Mouse (Mus musculus) Muller cell, postnatal 12 days (primary cell): ENCODE measurements at regions not wholly inside any gene's neighbourhood (a gene's known extent, or its start where the extent isn't known, plus 50 kb on each side); places are given as distances from the start of the nearest gene placed in this dataset.

Experiments
- DNase-seq: peaks from one replicate; pipeline ENCODE4 v3.0.0-alpha.2; 2015; ENCODE audit errors: inconsistent ontology term

DNA sequence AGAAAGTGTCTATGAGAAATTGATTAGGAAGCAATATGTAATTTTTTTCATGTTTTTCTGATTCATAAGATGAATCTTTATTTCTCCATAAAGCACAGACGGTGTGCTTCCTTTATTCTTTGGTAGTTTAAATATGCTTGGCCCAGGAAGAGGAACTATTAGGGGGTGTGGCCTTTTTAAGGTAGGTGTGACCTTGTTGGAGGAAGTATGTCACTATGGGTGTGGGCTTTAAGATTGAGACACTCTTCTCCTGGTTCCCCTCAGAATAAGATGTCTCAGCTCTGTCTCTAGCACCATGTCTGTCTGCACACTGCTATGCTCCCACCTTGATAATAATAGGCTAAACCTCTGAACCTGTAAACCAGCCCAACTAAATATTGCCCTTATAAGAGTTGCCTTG is 54.8 kb upstream of the Ccdc88a start:
- DNase-seq = no peak

DNA sequence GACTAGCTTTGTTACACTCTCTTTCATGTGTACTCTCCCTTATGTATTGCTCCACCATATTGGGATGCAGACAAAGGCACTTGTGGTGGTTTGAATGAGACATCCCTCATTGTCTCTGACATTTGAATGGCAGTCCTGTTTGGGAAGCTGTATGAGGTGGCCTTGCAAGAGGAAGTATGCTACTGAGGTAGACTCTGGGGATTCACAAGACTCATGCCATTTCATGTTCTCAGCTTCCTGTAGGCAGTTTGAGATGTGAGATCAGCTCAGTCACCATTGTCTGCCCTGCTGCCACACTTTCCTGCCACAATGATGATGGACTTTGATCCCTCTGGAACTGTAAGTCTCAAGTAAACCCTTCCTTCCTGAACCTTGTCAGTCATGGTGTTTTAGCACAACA is 62.9 kb upstream of the Ccdc88a start:
- DNase-seq = no peak

DNA sequence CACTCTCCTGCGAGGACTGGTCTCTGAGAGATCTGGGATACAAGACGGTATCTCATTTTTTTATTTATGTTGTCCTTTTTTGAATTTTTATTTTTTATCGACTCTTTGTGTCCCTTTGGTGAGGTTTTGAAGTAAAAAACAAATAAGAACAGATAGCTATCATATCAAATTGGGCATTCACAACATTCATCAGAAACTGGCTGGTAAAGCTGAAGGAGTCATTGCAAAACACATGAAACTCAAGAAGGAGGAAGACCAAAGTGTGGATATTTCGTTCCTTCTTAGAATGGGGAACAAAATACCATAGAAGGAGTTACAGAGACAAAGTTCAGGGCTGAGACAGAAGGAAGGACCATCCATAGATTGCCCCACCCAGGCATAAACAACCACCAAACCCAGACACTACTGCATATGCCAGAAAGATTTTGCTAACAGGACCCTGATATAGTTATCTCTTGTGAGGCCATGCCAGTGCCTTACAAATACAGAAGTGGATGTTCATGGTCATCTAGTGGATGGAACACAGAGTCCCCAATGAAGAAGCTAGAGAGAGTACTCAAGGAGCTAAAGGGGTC is 60.9 kb upstream of the Cfap36 start:
- DNase-seq = no peak

DNA sequence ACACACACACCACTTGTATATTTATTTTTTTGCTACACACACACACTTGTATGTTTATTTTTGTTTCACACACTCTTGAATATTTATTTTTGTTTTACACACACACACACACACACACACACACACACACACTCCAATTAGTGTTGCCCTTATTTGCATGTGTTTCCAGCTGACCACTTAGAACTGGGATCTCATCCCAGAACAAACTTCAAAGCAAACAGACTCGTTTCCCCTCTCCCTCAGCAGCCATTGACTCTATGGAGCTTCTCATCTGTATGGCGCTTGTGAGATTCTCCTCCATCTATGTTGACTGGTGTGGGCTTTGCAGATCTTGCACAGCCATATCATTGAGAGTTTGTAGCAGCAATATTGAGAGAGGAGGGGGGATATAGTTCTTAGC is 53.3 kb upstream of the Cfap36 start:
- peak; percentile 19 for DNase-seq
